Mouse (Mus musculus) stomach, postnatal 0 days (tissue): ENCODE measurements around the gene Hspa1l. TPM values are rescaled to one million over a fixed set of nuclear protein-coding genes. Genes with fewer than 3 reads are reported as not detected.

Experiments used
- ATAC-seq: fragments of 200-750 bp; cut with Nextera tagmentation; 2 replicates; pipeline ENCODE4 v1.8.0; 2017; ENCODE audit not compliant: low FRiP score, low TSS enrichment
- DNase-seq: peaks from one replicate; pipeline ENCODE4 v3.0.0-alpha.2; 2016; ENCODE audit warnings: low spot score
- H3K27ac ChIP-seq: fragments of 300-500 bp; sonication (generic); replicated peaks from 2 replicates; pipeline ENCODE4 v1.5.1; 2014; ENCODE audit warnings: mild to moderate bottlenecking, control low read depth
- H3K27me3 ChIP-seq: fragments of 300-500 bp; sonication (generic); 2 replicates; pipeline ENCODE4 v1.6.1; 2014; ENCODE audit warnings: low read length; ENCODE audit not compliant: control insufficient read depth, insufficient read depth
- H3K36me3 ChIP-seq: fragments of 300-500 bp; sonication (generic); 2 replicates; pipeline ENCODE4 v1.6.1; 2014; ENCODE audit warnings: low read length, mixed read lengths; ENCODE audit not compliant: control insufficient read depth, insufficient read depth
- H3K4me1 ChIP-seq: fragments of 300-500 bp; sonication (generic); replicated peaks from 2 replicates; pipeline ENCODE4 v1.6.1; 2014; ENCODE audit warnings: antibody characterized with exemption; ENCODE audit not compliant: control insufficient read depth, insufficient read depth
- H3K4me2 ChIP-seq: fragments of 300-500 bp; sonication (generic); replicated peaks from 2 replicates; pipeline ENCODE4 v1.6.1; 2014; ENCODE audit warnings: low read depth, mild to moderate bottlenecking, control low read depth, moderate library complexity
- H3K4me3 ChIP-seq: fragments of 300-500 bp; sonication (generic); 2 replicates; pipeline ENCODE4 v1.5.1; 2014; ENCODE audit warnings: low read depth, low read length, control low read depth
- H3K9ac ChIP-seq: fragments of 300-500 bp; sonication (generic); 2 replicates; pipeline ENCODE4 v1.6.1; 2014; ENCODE audit warnings: mild to moderate bottlenecking, low read length, control low read depth, mixed read lengths
- H3K9me3 ChIP-seq: fragments of 300-500 bp; sonication (generic); 2 replicates; pipeline ENCODE4 v1.6.1; 2016; ENCODE audit warnings: low read length; ENCODE audit not compliant: control insufficient read depth
- CTCF ChIP-seq: IDR thresholded peaks from 2 replicates; pipeline ENCODE4 v1.5.1; 2016; ENCODE audit warnings: antibody characterized with exemption, low read depth, mild to moderate bottlenecking, moderate library complexity
- EP300 ChIP-seq: optimal IDR thresholded peaks from 2 replicates; pipeline ENCODE3; 2016; ENCODE audit warnings: antibody characterized with exemption
- WGBS: fragments of 180-500 bp; shearing (Covaris S2); extraction: QIAGEN DNeasy Blood & Tissue Kit; methylation state at CpG from one replicate; pipeline ENCODE4 v1.1.7; 2014; 5-methylcytosine and 5-hydroxymethylcytosine counted together
- polyA plus RNA-seq: library from polyadenylated mRNA; unstranded; fragments of >200 nt; fragmentation: Nextera tagmentation; extraction: Ambion mirVana; gene quantifications from 2 replicates; pipeline ENCODE4 v1.2.1, GENCODE M21; 2015

Hspa1l gene
- polyA plus RNA-seq, 1 experiment from 2014 or later = 0.25 TPM

GRCm38 (mm10) chr17:35016376-35016775 is 43.9 kb downstream of the Hspa1l start, which contains the start of gene Vwa7:
Gene Vwa7 (plus strand): TSS chr17:35016579.
- no peaks in the 10 kb centered on the region for H3K27me3 ChIP-seq
- peak within 1 kb of the TSS; percentile 4; the same call in 1 of the 2 replicates for H3K9ac ChIP-seq
- no peaks in the 10 kb centered on the region for H3K4me1 ChIP-seq
- H3K9me3 ChIP-seq = no peaks in the 10 kb centered on the region
- peaks cover 34% of the 10 kb centered on the region for H3K36me3 ChIP-seq
- DNase-seq (peak; percentile 71), ATAC-seq (peak; percentile 51)
- no peak for TF ChIP-seq EP300
- no peak for TF ChIP-seq CTCF
- H3K4me3 ChIP-seq = no peak within 1 kb of the TSS
- H3K27ac ChIP-seq = peak within 1 kb of the TSS; percentile 76
- H3K4me2 ChIP-seq = no peak within 1 kb of the TSS
- WGBS = 24% methylated on average over 11 of the region's 12 CpGs

- TF ChIP-seq CTCF (no peak), EP300 (no peak)
- peak; percentile 13; the same call in 1 of the 2 replicates for ATAC-seq
- Histone ChIP-seq H3K4me3 (no peak overlapping the region), H3K9me3 (no peaks in the 10 kb centered on the region), H3K36me3 (peaks cover 28% of the 10 kb centered on the region), H3K27me3 (no peaks in the 10 kb centered on the region), H3K9ac (peak overlapping the region; percentile 4; the same call in 1 of the 2 replicates), H3K27ac (peak overlapping the region; percentile 76), H3K4me2 (no peak overlapping the region), H3K4me1 (no peaks in the 10 kb centered on the region)
- peak; percentile 53 for DNase-seq
- WGBS = 71% methylated on average over 10 of the region's 10 CpGs
Measured at GRCm38 (mm10) chr17:35016791-35017705, 44.5 kb downstream of the Hspa1l start.

- Histone ChIP-seq H3K4me2 (no peak overlapping the region), H3K4me1 (no peaks in the 10 kb centered on the region), H3K36me3 (peaks cover 24% of the 10 kb centered on the region), H3K27ac (no peak overlapping the region), H3K4me3 (no peak overlapping the region), H3K9me3 (no peaks in the 10 kb centered on the region), H3K27me3 (no peaks in the 10 kb centered on the region), H3K9ac (no peak overlapping the region)
- TF ChIP-seq EP300 (no peak), CTCF (no peak)
- WGBS = 65% methylated on average over 14 of the region's 14 CpGs
- ATAC-seq (no peak), DNase-seq (no peak)
Measured at GRCm38 (mm10) chr17:35017706-35018030, 45.2 kb downstream of the Hspa1l start.

GRCm38 (mm10) chr17:35018171-35018570 is 45.7 kb downstream of the Hspa1l start:
- TF ChIP-seq CTCF (no peak), EP300 (no peak)
- H3K9me3 ChIP-seq = no peaks in the 10 kb centered on the region
- no peaks in the 10 kb centered on the region for H3K4me1 ChIP-seq
- no peak overlapping the region for H3K4me3 ChIP-seq
- no peak for ATAC-seq
- WGBS = 62% methylated on average over 3 of the region's 3 CpGs
- H3K27ac ChIP-seq = no peak overlapping the region
- H3K9ac ChIP-seq = no peak overlapping the region
- DNase-seq = peak; percentile 48
- no peak overlapping the region for H3K4me2 ChIP-seq
- H3K27me3 ChIP-seq = no peaks in the 10 kb centered on the region
- peaks cover 20% of the 10 kb centered on the region for H3K36me3 ChIP-seq

- peaks cover 6% of the 10 kb centered on the region; the same call in 1 of the 2 replicates for H3K36me3 ChIP-seq
- no peak overlapping the region for H3K9ac ChIP-seq
- H3K27me3 ChIP-seq = no peaks in the 10 kb centered on the region
- H3K4me3 ChIP-seq = no peak overlapping the region
- H3K4me2 ChIP-seq = no peak overlapping the region
- WGBS = 87% methylated on average over 11 of the region's 11 CpGs
- no peaks in the 10 kb centered on the region for H3K9me3 ChIP-seq
- TF ChIP-seq EP300 (no peak), CTCF (no peak)
- DNase-seq = no peak
- H3K4me1 ChIP-seq = no peaks in the 10 kb centered on the region
- no peak for ATAC-seq
- H3K27ac ChIP-seq = no peak overlapping the region
Measured at GRCm38 (mm10) chr17:35019894-35020293, 47.4 kb downstream of the Hspa1l start.

- ATAC-seq = no peak
Measured at GRCm38 (mm10) chr17:35020551-35020950, 48.0 kb downstream of the Hspa1l start.

More at GRCm38 (mm10) chr17:35020551-35020950, 48.0 kb downstream of the Hspa1l start:
- no peak overlapping the region for H3K9ac ChIP-seq
- H3K27me3 ChIP-seq = no peaks in the 10 kb centered on the region
- H3K4me2 ChIP-seq = no peak overlapping the region
- H3K9me3 ChIP-seq = no peaks in the 10 kb centered on the region
- TF ChIP-seq EP300 (no peak), CTCF (no peak)
- peaks cover under 1% of the 10 kb centered on the region; the same call in 1 of the 2 replicates for H3K36me3 ChIP-seq
- DNase-seq = no peak
- 82% methylated on average over 8 of the region's 8 CpGs for WGBS
- no peak overlapping the region for H3K27ac ChIP-seq
- no peak overlapping the region for H3K4me3 ChIP-seq
- no peaks in the 10 kb centered on the region for H3K4me1 ChIP-seq
